Mouse (Mus musculus) limb, embryonic 14.5 days (tissue): Measurements from ENCODE around the gene Mutyh. TPM values are rescaled to one million over a fixed set of nuclear protein-coding genes. Genes with fewer than 3 reads are reported as not detected.

ENCODE experiments used
- ATAC-seq: fragments of 200-750 bp; cut with Nextera tagmentation; 2 replicates; pipeline ENCODE4 v1.8.0; 2017; ENCODE audit warnings: low read depth, moderate number of reproducible peaks, moderate TSS enrichment; ENCODE audit not compliant: low FRiP score
- DNase-seq: peaks from one replicate; pipeline ENCODE4 v3.0.0-alpha.2; 2015; ENCODE audit warnings: low spot score
- H3K27ac ChIP-seq: fragments of 300-500 bp; sonication (generic); replicated peaks from 2 replicates; pipeline ENCODE4 v1.5.1; 2014; ENCODE audit warnings: low read depth, mild to moderate bottlenecking, low read length, moderate library complexity, mixed read lengths
- H3K27me3 ChIP-seq: fragments of 300-500 bp; sonication (generic); 2 replicates; pipeline ENCODE4 v1.6.1; 2014; ENCODE audit warnings: low read length, mixed read lengths; ENCODE audit not compliant: control insufficient read depth, insufficient read depth
- H3K36me3 ChIP-seq: fragments of 300-500 bp; sonication (generic); 2 replicates; pipeline ENCODE4 v1.6.1; 2014; ENCODE audit warnings: mild to moderate bottlenecking, low read length, moderate library complexity, mixed read lengths; ENCODE audit not compliant: control insufficient read depth, insufficient read depth
- H3K4me1 ChIP-seq: fragments of 300-500 bp; sonication (generic); 2 replicates; pipeline ENCODE4 v1.6.1; 2014; ENCODE audit warnings: antibody characterized with exemption, low read length, mixed read lengths; ENCODE audit not compliant: control insufficient read depth, insufficient read depth
- H3K4me2 ChIP-seq: fragments of 300-500 bp; sonication (generic); replicated peaks from 2 replicates; pipeline ENCODE4 v1.6.1; 2014; ENCODE audit warnings: low read depth, mild to moderate bottlenecking, low read length, moderate library complexity; ENCODE audit not compliant: severe bottlenecking
- H3K4me3 ChIP-seq: fragments of 300-500 bp; sonication (generic); replicated peaks from 2 replicates; pipeline ENCODE4 v1.5.1; 2014; ENCODE audit warnings: low read length
- H3K9ac ChIP-seq: fragments of 300-500 bp; sonication (generic); 2 replicates; pipeline ENCODE4 v1.6.1; 2014; ENCODE audit warnings: mild to moderate bottlenecking, low read depth, low read length, moderate library complexity; ENCODE audit not compliant: severe bottlenecking
- H3K9me3 ChIP-seq: fragments of 300-500 bp; sonication (generic); 2 replicates; pipeline ENCODE4 v1.6.1; 2016; ENCODE audit warnings: low read length; ENCODE audit not compliant: control insufficient read depth
- POLR2A ChIP-seq: fragments of 200-500 bp; IDR thresholded peaks from 2 replicates; pipeline ENCODE4 v1.8.0; 2012; ENCODE audit warnings: inconsistent platforms, mild to moderate bottlenecking, moderate library complexity, borderline replicate concordance; ENCODE audit not compliant: insufficient read depth, insufficient read length; ENCODE audit errors: extremely low read depth
- WGBS: fragments of 180-500 bp; shearing (Covaris S2); extraction: QIAGEN DNeasy Blood & Tissue Kit; methylation state at CpG from one replicate; pipeline ENCODE4 v1.1.7; 2014; 5-methylcytosine and 5-hydroxymethylcytosine counted together
- polyA plus RNA-seq, 2 experiments: library from polyadenylated mRNA; depleted of rRNA in 1 of 2; stranded (reverse) in 1 of 2; unstranded in 1 of 2; fragments of >200 nt; fragmentation: Nextera tagmentation in 1 of 2; extraction: Ambion mirVana in 1 of 2; gene quantifications; 2 replicates each; pipeline versions ENCODE4 v1.2.1 to v1.2.3; 2012 to 2014

Mutyh gene
- polyA plus RNA-seq, 2 experiments, result 10.2 to 26.8 TPM

GRCm38 (mm10) chr4:116787985-116788760 lies 19.4 kb upstream of the Mutyh start:
- ATAC-seq (no peak), DNase-seq (peak; percentile 52)
- Histone ChIP-seq H3K4me2 (no peak overlapping the region), H3K36me3 (no peaks in the 10 kb centered on the region), H3K9ac (no peak overlapping the region), H3K4me3 (no peak overlapping the region), H3K27me3 (no peaks in the 10 kb centered on the region), H3K9me3 (0 out of 2 replicates have a peak, but pooled peaks cover 5% of the 10 kb centered on the region), H3K4me1 (peaks cover 3% of the 10 kb centered on the region; the same call in 1 of the 2 replicates), H3K27ac (0 out of 2 replicates have a peak overlapping the region, but pooled peaks have one; percentile 45)
- no peak for TF ChIP-seq POLR2A
- 38% methylated on average over 7 of the region's 7 CpGs for WGBS

- Histone ChIP-seq H3K9ac (no peak overlapping the region), H3K4me3 (no peak overlapping the region), H3K4me2 (no peak overlapping the region), H3K36me3 (no peaks in the 10 kb centered on the region), H3K4me1 (peaks cover 3% of the 10 kb centered on the region; the same call in 1 of the 2 replicates), H3K27ac (0 out of 2 replicates have a peak overlapping the region, but pooled peaks have one; percentile 45), H3K9me3 (0 out of 2 replicates have a peak, but pooled peaks cover 5% of the 10 kb centered on the region), H3K27me3 (no peaks in the 10 kb centered on the region)
- peak; percentile 76 for ATAC-seq
- 0% methylated on average over 3 of the region's 3 CpGs for WGBS
- TF ChIP-seq POLR2A, result no peak
- DNase-seq, result peak; percentile 97
These were observed 18.6 kb upstream of the Mutyh start for GRCm38 (mm10) chr4:116788956-116789355.

GRCm38 (mm10) chr4:116792453-116792852 lies 15.1 kb upstream of the Mutyh start:
- H3K27ac ChIP-seq, result no peak overlapping the region
- no peak for TF ChIP-seq POLR2A
- no peak overlapping the region for H3K4me3 ChIP-seq
- no peaks in the 10 kb centered on the region for H3K9me3 ChIP-seq
- 89% methylated on average over 8 of the region's 8 CpGs for WGBS
- H3K4me2 ChIP-seq, result no peak overlapping the region
- no peaks in the 10 kb centered on the region for H3K36me3 ChIP-seq
- no peaks in the 10 kb centered on the region for H3K27me3 ChIP-seq
- DNase-seq (no peak), ATAC-seq (no peak)
- peaks cover 10% of the 10 kb centered on the region for H3K4me1 ChIP-seq
- H3K9ac ChIP-seq, result no peak overlapping the region

- DNase-seq (no peak), ATAC-seq (no peak)
- Histone ChIP-seq H3K9me3 (no peaks in the 10 kb centered on the region), H3K9ac (no peak overlapping the region), H3K4me1 (peaks cover 7% of the 10 kb centered on the region), H3K4me3 (no peak overlapping the region), H3K27ac (no peak overlapping the region), H3K36me3 (no peaks in the 10 kb centered on the region), H3K27me3 (no peaks in the 10 kb centered on the region), H3K4me2 (no peak overlapping the region)
- WGBS, result 80% methylated on average over 2 of the region's 2 CpGs
- no peak for TF ChIP-seq POLR2A
These were observed 13.2 kb upstream of the Mutyh start for GRCm38 (mm10) chr4:116794273-116794672.

- DNase-seq (peak; percentile 31), ATAC-seq (peak; percentile 45; the same call in 1 of the 2 replicates)
- Histone ChIP-seq H3K4me3 (no peak overlapping the region), H3K4me1 (peaks cover 7% of the 10 kb centered on the region), H3K9ac (no peak overlapping the region), H3K9me3 (no peaks in the 10 kb centered on the region), H3K27me3 (no peaks in the 10 kb centered on the region), H3K36me3 (peaks cover 5% of the 10 kb centered on the region), H3K27ac (0 out of 2 replicates have a peak overlapping the region, but pooled peaks have one; percentile 5), H3K4me2 (no peak overlapping the region)
- 50% methylated on average over 1 of the region's 1 CpGs for WGBS
- no peak for TF ChIP-seq POLR2A
These were observed 10.9 kb upstream of the Mutyh start for GRCm38 (mm10) chr4:116796442-116797110.
